Mouse (Mus musculus) midbrain, embryonic 11.5 days (tissue): Measurements from ENCODE around the gene Ndel1. TPM values are rescaled to one million over a fixed set of nuclear protein-coding genes. Genes with fewer than 3 reads are reported as not detected.
A peak's percentile ranks its signal among the peaks of the same experiment; 100 is the strongest.

Experiments used
- ATAC-seq: fragments of 200-750 bp; cut with Nextera tagmentation; 2 replicates; pipeline ENCODE4 v1.8.0; 2017; ENCODE audit warnings: moderate TSS enrichment, moderate library complexity; ENCODE audit not compliant: low FRiP score
- DNase-seq: peaks from one replicate; pipeline ENCODE4 v3.0.0; 2015; ENCODE audit warnings: low spot score; ENCODE audit errors: missing footprints
- H3K27ac ChIP-seq: fragments of 300-500 bp; sonication (generic); 2 replicates; pipeline ENCODE4 v1.5.1; 2014; ENCODE audit warnings: low read depth, low read length
- H3K27me3 ChIP-seq: fragments of 300-500 bp; sonication (generic); 2 replicates; pipeline ENCODE4 v1.6.1; 2014; ENCODE audit warnings: mild to moderate bottlenecking, low read length, moderate library complexity, mixed read lengths; ENCODE audit not compliant: control insufficient read depth, insufficient read depth
- H3K36me3 ChIP-seq: fragments of 300-500 bp; sonication (generic); 2 replicates; pipeline ENCODE4 v1.6.1; 2014; ENCODE audit warnings: mild to moderate bottlenecking, low read length, moderate library complexity, mixed read lengths; ENCODE audit not compliant: control insufficient read depth, insufficient read depth
- H3K4me1 ChIP-seq: fragments of 300-500 bp; sonication (generic); 2 replicates; pipeline ENCODE4 v1.6.1; 2014; ENCODE audit warnings: low read length; ENCODE audit not compliant: control insufficient read depth, insufficient read depth
- H3K4me2 ChIP-seq: fragments of 300-500 bp; sonication (generic); 2 replicates; pipeline ENCODE4 v1.6.1; 2014; ENCODE audit warnings: mild to moderate bottlenecking, moderate library complexity
- H3K4me3 ChIP-seq: fragments of 300-500 bp; sonication (generic); 2 replicates; pipeline ENCODE4 v1.5.1; 2014; ENCODE audit warnings: low read depth, low read length
- H3K9ac ChIP-seq: fragments of 300-500 bp; sonication (generic); 2 replicates; pipeline ENCODE4 v1.6.1; 2014; ENCODE audit warnings: low read length
- H3K9me3 ChIP-seq: fragments of 300-500 bp; sonication (generic); 2 replicates; pipeline ENCODE4 v1.6.1; 2016; ENCODE audit warnings: low read length; ENCODE audit not compliant: control insufficient read depth
- WGBS: fragments of 180-500 bp; shearing (Covaris S2); extraction: QIAGEN DNeasy Blood & Tissue Kit; methylation state at CpG from one replicate; pipeline ENCODE4 v1.1.7; 2014; 5-methylcytosine and 5-hydroxymethylcytosine counted together
- polyA plus RNA-seq: library from polyadenylated mRNA; unstranded; fragments of >200 nt; fragmentation: Nextera tagmentation; extraction: Ambion mirVana; gene quantifications from 2 replicates; pipeline ENCODE4 v1.2.1, GENCODE M21; 2014

Gene Ndel1
- polyA plus RNA-seq, 1 experiment from 2014 or later, result 47.6 TPM

DNA sequence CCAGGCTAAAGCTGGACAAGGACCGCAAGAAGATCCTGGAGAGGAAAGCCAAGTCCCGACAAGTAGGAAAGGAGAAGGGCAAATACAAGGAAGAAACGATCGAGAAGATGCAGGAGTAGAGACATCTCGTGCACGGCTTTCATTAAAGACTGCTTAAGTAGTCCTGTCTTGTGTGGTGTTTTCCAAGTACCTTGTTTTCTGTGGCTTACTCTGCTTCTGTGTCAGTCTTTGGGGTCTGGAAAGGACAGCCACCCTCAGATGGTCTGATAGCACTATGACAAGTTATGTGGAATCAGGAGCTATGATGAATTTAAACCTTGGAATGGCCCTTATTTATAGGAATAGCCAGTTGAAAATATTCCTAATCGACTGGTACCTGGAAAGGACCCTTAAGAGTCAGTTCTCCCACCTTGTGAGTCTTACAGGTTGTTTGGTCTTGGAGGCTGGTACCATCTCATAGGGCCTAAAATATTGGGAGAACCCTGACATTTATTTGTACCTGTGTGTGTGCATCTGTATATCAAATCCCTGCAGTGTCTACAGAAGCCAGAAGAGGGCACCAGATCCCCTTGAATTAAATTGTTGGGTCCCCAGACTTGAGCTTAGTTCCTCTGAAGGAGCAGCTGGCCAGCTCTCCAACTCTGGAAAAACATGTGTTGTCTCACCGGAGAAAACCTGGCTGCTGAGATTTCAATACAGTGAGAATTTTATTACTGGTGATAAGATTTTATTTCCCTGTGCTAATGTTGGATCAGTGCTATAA is 32.9 kb upstream of the Ndel1 start:
- Histone ChIP-seq H3K36me3 (peaks cover 24% of the 10 kb centered on the region), H3K4me3 (no peak overlapping the region), H3K27me3 (no peaks in the 10 kb centered on the region), H3K4me2 (no peak overlapping the region), H3K9ac (no peak overlapping the region), H3K9me3 (no peaks in the 10 kb centered on the region), H3K27ac (no peak overlapping the region), H3K4me1 (peaks cover 8% of the 10 kb centered on the region)
- WGBS, result 93% methylated on average over 8 of the region's 8 CpGs
- ATAC-seq (no peak), DNase-seq (peak; percentile 97)

DNA sequence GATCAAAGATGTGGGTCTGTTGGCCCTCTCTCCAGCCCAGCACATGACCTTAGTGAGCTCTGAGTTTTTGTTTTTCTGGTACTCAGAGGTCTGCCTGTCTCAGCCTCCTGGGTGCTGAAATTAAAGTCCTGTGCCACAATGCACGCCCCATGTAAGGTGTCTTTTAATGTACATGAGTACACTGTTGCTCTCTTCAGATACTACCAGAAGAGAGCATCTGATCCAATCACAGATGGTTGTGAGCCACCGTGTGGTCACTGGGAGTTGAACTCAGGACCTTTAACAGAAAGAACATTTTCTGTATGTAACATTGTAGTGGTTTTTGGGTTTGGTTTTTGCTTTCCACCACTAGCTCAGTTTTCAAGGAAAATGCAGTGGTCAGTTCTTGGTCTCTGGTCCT is 32.1 kb upstream of the Ndel1 start:
- DNase-seq (peak; percentile 49), ATAC-seq (no peak)
- Histone ChIP-seq H3K36me3 (peaks cover 24% of the 10 kb centered on the region), H3K27ac (no peak overlapping the region), H3K9ac (no peak overlapping the region), H3K4me2 (no peak overlapping the region), H3K4me1 (peaks cover 8% of the 10 kb centered on the region), H3K27me3 (no peaks in the 10 kb centered on the region), H3K4me3 (no peak overlapping the region), H3K9me3 (no peaks in the 10 kb centered on the region)
- WGBS, result 97% methylated on average over 2 of the region's 2 CpGs

DNA sequence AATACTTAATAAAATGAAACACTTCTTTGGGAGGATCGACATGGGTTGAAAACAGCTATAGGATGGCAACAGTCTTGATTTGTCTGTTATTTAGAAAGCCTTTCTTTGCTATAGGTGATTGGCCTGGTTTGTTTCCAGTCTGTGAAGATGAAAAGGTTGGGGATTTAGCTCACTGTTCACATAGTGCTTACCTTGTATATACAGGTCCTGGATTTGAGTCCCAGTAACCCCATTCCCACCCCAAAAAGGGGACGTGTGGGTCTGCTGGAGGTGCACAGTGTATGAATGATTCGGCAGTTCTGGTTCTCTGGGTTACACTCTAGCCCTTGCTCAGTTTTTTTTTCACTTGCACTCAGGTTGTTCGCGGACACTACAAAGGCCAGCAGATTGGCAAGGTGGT is 31.2 kb upstream of the Ndel1 start:
- no peaks in the 10 kb centered on the region for H3K27me3 ChIP-seq
- H3K4me3 ChIP-seq, result peak overlapping the region; percentile 63
- H3K36me3 ChIP-seq, result peaks cover 24% of the 10 kb centered on the region
- DNase-seq, result peak; percentile 68
- peak overlapping the region; percentile 78 for H3K4me2 ChIP-seq
- no peaks in the 10 kb centered on the region for H3K9me3 ChIP-seq
- peaks cover 8% of the 10 kb centered on the region for H3K4me1 ChIP-seq
- no peak for ATAC-seq
- peak overlapping the region; percentile 97 for H3K9ac ChIP-seq
- WGBS, result 86% methylated on average over 5 of the region's 5 CpGs
- H3K27ac ChIP-seq, result no peak overlapping the region

DNA sequence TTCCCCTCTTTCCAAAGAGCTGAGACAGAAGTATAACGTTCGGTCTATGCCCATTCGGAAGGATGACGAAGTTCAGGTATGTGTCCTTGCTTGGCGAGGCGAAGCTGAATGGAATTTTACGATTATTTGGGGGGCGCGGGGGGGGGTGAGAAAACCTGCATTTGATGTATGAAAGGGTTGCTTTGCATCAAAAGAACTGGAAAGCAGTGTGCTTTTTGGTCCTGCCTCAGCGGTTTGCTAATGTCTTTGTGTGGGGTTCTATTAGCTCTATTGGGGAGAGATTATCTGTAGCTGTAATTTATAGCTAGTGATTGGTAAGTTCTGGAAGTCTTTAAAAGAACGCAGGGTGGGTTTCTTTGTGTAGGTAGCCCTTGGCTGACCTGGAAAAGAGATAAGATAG is 30.7 kb upstream of the Ndel1 start:
- Histone ChIP-seq H3K4me1 (peaks cover 8% of the 10 kb centered on the region), H3K9me3 (no peaks in the 10 kb centered on the region), H3K36me3 (peaks cover 24% of the 10 kb centered on the region), H3K27me3 (no peaks in the 10 kb centered on the region), H3K27ac (no peak overlapping the region), H3K4me2 (peak overlapping the region; percentile 78), H3K4me3 (peak overlapping the region; percentile 63), H3K9ac (peak overlapping the region; percentile 97)
- ATAC-seq (no peak), DNase-seq (peak; percentile 81)
- 5% methylated on average over 11 of the region's 11 CpGs for WGBS

DNA sequence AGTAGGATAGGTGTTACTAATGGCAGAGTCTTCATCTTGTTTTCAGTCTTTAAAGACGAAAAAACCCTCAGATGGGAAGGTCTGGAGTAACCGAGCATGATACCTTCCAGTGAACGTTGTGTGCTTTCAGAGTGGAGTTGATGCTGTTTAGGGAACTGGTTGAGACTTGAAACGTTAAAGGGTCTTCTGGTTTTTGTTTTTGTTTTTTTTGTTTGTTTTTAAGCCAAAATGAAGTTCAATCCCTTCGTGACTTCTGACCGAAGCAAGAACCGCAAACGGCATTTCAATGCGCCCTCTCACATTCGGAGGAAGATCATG is 30.3 kb upstream of the Ndel1 start:
- peak overlapping the region; percentile 97 for H3K9ac ChIP-seq
- ATAC-seq (no peak), DNase-seq (no peak)
- peak overlapping the region; percentile 63 for H3K4me3 ChIP-seq
- H3K36me3 ChIP-seq, result peaks cover 24% of the 10 kb centered on the region
- WGBS, result 3% methylated on average over 10 of the region's 10 CpGs
- H3K4me2 ChIP-seq, result peak overlapping the region; percentile 78
- peaks cover 8% of the 10 kb centered on the region for H3K4me1 ChIP-seq
- H3K27me3 ChIP-seq, result no peaks in the 10 kb centered on the region
- no peaks in the 10 kb centered on the region for H3K9me3 ChIP-seq
- peak overlapping the region; percentile 84; the same call in 1 of the 2 replicates for H3K27ac ChIP-seq

DNA sequence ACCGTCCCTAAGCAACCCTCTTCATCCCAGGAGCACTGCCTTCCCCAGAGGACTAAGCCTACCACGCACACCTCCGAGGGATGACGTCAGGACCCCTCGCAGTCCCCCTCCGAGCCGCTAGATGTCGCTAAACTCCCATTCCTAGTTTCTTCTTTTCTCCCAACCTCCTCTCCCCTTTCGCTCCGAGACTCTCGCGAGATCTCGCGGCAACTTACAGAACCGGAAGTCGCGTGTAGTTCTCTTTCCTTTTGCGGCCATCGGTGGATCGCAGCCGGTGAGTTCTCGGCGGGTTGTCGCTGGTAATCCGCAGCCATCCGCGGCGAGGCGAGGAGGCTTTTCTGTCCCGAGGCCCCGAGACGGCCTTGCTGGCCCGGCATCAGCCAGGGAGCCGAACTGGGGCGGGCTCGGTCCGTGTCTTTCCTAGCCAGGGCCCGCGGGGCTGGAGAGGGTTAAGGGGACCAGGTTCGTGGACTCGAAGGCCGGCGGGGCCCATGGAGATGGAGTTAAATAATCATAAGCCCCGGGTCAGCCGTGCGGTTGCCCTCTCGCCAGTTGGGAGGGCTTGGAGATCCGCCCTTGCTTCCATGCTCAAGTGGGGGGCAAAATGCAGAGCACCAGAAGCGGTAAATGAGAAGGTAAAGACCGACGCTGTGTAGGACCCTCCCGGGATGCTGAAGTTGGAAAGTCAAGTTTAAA is 29.8 kb upstream of the Ndel1 start, which contains the start of gene Rpl26:
TSS of gene Rpl26 (plus strand) at position 233 of the 696 bp plus-strand sequence.
- Histone ChIP-seq H3K27me3 (no peaks in the 10 kb centered on the region), H3K4me3 (peak within 1 kb of the TSS; percentile 63), H3K4me2 (peak within 1 kb of the TSS; percentile 78), H3K9me3 (no peaks in the 10 kb centered on the region), H3K4me1 (peaks cover 8% of the 10 kb centered on the region), H3K9ac (peak within 1 kb of the TSS; percentile 97), H3K36me3 (peaks cover 24% of the 10 kb centered on the region), H3K27ac (peak within 1 kb of the TSS; percentile 84)
- WGBS, result under 1% methylated on average over 52 of the region's 52 CpGs
- ATAC-seq (peak; percentile 92), DNase-seq (peak; percentile 100)

DNA sequence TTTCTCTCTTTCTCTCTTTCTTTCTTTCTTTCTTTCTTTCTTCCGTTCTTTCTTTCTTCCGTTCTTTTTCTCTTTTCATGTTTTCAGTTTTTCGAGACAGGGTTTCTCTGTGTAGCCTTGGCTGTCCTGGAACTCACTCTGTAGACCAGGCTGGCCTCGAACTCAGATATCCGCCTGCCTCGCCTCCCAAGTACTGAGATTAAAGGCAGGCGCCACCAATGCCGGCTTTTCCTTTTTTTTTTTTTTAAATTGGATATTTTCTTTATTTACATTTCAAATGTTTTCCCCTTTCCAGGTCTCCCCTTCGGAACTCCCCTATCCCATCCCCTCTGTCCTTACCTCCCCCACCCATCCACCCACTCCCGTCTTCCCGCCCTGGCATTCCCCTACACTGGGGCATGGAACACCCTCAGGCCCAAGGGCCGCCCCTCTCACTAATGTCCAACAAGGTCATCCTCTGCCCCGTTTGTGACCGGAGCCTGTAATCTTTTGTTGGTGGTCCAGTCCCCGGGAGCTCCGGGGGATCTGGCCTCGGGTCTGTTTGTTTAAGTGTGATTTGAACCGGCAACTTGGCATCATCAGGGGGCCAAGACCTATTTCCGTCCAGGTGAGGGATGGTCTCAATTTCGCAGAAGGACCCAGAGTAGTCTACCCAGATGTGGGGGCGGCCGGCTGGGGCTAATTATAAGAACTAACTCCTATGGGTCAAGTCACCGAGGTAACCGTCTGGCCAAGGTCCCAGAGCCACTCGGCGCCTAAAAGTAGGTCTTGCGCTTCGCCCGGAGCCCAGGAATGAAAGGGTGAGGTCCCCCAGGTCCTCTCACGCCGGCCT is 29.1 kb upstream of the Ndel1 start:
- Histone ChIP-seq H3K4me2 (peak overlapping the region; percentile 49), H3K36me3 (peaks cover 22% of the 10 kb centered on the region), H3K4me3 (peak overlapping the region; percentile 63), H3K4me1 (peaks cover 8% of the 10 kb centered on the region), H3K27ac (no peak overlapping the region), H3K9ac (peak overlapping the region; percentile 60), H3K9me3 (no peaks in the 10 kb centered on the region), H3K27me3 (no peaks in the 10 kb centered on the region)
- DNase-seq, result peak; percentile 8
- ATAC-seq, result peak; percentile 53
- 24% methylated on average over 31 of the region's 31 CpGs for WGBS

DNA sequence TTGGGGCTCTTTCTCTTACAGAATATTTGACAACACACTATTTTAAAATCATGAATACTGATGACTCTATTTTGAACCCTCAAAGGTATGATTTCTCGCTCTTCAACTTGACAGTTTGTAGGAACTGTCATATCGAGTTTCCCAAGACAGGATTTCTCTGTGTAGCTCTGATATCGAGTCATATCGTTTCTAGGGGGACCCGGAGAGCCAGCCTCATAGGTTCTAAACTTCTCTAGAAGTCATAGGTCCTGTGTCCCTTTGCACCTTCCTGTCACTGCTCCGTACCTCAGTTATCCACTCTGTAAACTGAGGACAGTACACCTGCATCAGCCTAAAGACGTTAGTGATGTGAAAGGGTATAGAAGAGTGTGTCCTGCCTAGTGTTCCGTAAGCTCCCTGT is 28.2 kb upstream of the Ndel1 start:
- no peak overlapping the region for H3K4me2 ChIP-seq
- H3K27ac ChIP-seq, result no peak overlapping the region
- peak; percentile 14 for DNase-seq
- ATAC-seq, result no peak
- H3K27me3 ChIP-seq, result no peaks in the 10 kb centered on the region
- no peak overlapping the region for H3K9ac ChIP-seq
- H3K36me3 ChIP-seq, result peaks cover 14% of the 10 kb centered on the region
- H3K9me3 ChIP-seq, result no peaks in the 10 kb centered on the region
- H3K4me3 ChIP-seq, result no peak overlapping the region
- H3K4me1 ChIP-seq, result peaks cover 8% of the 10 kb centered on the region
- WGBS, result 90% methylated on average over 8 of the region's 8 CpGs
